Mouse (Mus musculus) CH12.LX (cell line): ENCODE data around the gene Arrdc2.

Experiments
- EP300 ChIP-seq: IDR thresholded peaks from 2 replicates; pipeline ENCODE4 v1.6.1; 2011; ENCODE audit warnings: low read length, improper control_type of control experiment
- HCFC1 ChIP-seq: IDR thresholded peaks from 2 replicates; pipeline ENCODE4 v1.6.1; 2012; ENCODE audit warnings: low read depth, mild to moderate bottlenecking, inconsistent platforms, low read length, improper control_type of control experiment
- USF2 ChIP-seq: conservative IDR thresholded peaks from 2 replicates; pipeline ENCODE4 v1.6.1; 2011; ENCODE audit warnings: low read depth, low read length, improper control_type of control experiment

DNA sequence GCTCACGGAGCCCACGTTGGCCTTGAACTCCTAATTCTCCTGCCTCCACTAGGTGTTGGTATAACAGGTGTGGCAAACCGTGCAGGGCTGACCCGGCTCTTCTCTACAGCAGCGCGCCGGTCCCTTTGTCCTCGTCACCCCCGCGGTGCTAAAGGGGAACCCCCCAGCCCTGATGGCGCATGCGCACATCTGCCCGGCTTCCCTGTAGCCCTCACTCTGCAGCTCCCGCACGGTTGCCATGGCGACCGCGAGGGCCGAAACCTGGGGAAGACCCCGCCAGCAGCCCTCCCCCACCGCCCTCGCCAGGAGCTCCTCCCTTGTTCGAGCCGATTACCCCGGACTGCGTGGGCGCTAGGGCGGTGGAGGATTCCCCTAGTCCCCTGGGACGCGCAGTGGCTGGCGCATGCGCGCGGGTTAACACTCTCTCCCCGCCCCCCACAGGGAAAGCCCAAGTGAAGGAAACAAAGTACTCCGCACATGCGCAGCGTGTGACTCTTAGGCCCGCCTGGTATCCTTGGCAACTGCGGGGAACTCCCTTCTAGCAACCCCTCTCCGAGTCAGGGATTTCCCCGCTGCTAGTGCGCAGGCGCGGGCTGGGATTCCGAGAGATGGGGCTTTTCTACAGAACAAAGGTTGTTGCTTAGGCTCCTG lies 26.0 kb upstream of the Arrdc2 start:
- TF ChIP-seq USF2 (no peak), EP300 (peak; percentile 37; the same call in 1 of the 2 replicates), HCFC1 (peak; percentile 68)
